Mouse (Mus musculus): ENCODE data around the gene Mrpl27. TPM values are rescaled to one million over a fixed set of nuclear protein-coding genes. Genes with fewer than 3 reads are reported as not detected.
A peak's percentile ranks its signal among the peaks of the same experiment; 100 is the strongest.
"Not testable (repeated sequence)": the region's sequence is repeated elsewhere in the genome, so short reads cannot be mapped to it uniquely, and the experiment has no call there.

Mrpl27 gene
- polyA plus RNA-seq, 1 experiment from 2014 or later, result 148 TPM

DNA sequence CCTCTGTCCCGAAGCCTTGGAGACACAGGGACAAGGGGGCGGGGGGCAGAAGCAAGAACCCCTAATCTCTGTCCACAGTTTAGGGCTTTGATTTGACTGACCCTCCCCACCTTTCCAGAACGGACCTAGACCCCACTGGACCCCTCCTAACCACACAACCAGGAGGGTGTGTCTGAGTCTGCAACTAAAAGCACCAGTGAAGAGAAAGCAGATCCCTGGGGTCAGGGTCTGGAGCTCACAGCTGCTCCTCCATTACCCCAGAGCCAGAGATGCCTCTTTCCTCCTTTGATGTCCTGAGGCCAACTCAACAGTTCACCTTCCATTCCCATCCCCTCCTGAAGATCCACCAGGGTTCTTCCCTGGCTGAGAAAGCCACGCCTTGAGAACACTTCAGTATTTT, 22.7 kb downstream of the Mrpl27 start:
- Histone ChIP-seq H3K4me2 (peak overlapping the region; percentile 73), H3K36me3 (no peaks in the 10 kb centered on the region), H3K9ac (peak overlapping the region; percentile 90), H3K27ac (peak overlapping the region; percentile 91; the same call in 1 of the 2 replicates), H3K27me3 (no peaks in the 10 kb centered on the region), H3K9me3 (replicated peaks) (no peaks in the 10 kb centered on the region), H3K4me1 (peaks cover 33% of the 10 kb centered on the region), H3K4me3 (replicated peaks) (peak overlapping the region; percentile 85)
- no peak for ATAC-seq (replicated peaks; ENCODE audit: low FRiP score)
- 37% methylated on average over 4 of the region's 4 CpGs for WGBS

- WGBS, result under 1% methylated on average over 79 of the region's 82 CpGs
- Histone ChIP-seq H3K4me1 (peaks cover 33% of the 10 kb centered on the region), H3K36me3 (no peaks in the 10 kb centered on the region), H3K27me3 (no peaks in the 10 kb centered on the region), H3K9ac (peak within 1 kb of the TSS; percentile 90), H3K4me3 (replicated peaks) (peak within 1 kb of the TSS; percentile 85), H3K9me3 (replicated peaks) (no peaks in the 10 kb centered on the region), H3K27ac (peak within 1 kb of the TSS; percentile 91), H3K4me2 (peak within 1 kb of the TSS; percentile 73)
- ATAC-seq (replicated peaks; ENCODE audit: low FRiP score), result peak; percentile 94
Observed at GRCm38 (mm10) chr11:94676754-94677606, 23.4 kb downstream of the Mrpl27 start, which contains the start of gene Xylt2. TSS of gene Xylt2 (minus strand) at chr11:94677515.

- H3K9me3 ChIP-seq (replicated peaks), result no peaks in the 10 kb centered on the region
- H3K9ac ChIP-seq, result peak overlapping the region; percentile 90
- H3K27me3 ChIP-seq, result no peaks in the 10 kb centered on the region
- WGBS, result 36% methylated on average over 15 of the region's 15 CpGs
- H3K27ac ChIP-seq, result no peak overlapping the region
- H3K4me2 ChIP-seq, result peak overlapping the region; percentile 73
- peak overlapping the region; percentile 85 for H3K4me3 ChIP-seq (replicated peaks)
- no peaks in the 10 kb centered on the region for H3K36me3 ChIP-seq
- ATAC-seq (replicated peaks; ENCODE audit: low FRiP score), result no peak; the same call in 1 of the 2 replicates
- H3K4me1 ChIP-seq, result peaks cover 33% of the 10 kb centered on the region
Observed at GRCm38 (mm10) chr11:94677607-94678145, 24.1 kb downstream of the Mrpl27 start.

DNA sequence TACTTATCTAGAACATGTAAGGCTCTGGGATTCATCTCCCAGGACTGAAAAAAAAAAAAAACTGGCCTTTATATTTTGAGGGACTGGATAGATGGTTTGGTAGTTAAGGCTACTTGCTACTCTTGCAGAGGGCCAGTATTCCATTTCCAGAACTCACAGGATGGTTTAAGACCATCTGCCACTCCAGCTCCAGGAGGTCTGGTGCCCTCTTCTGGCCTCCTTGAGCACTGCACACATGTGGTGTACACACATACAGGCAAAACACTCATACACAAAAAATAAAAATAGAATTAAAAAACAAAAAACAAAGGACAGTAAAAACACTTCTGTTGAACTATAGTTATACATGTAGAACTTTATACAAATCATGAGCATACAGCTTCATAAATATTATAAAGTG, 27.1 kb downstream of the Mrpl27 start:
- ATAC-seq (replicated peaks; ENCODE audit: low FRiP score), result no peak
- no peak overlapping the region for H3K4me2 ChIP-seq
- no peaks in the 10 kb centered on the region for H3K36me3 ChIP-seq
- H3K4me3 ChIP-seq (replicated peaks), result no peak overlapping the region
- no peak overlapping the region for H3K27ac ChIP-seq
- H3K9ac ChIP-seq, result no peak overlapping the region
- H3K4me1 ChIP-seq, result peaks cover 16% of the 10 kb centered on the region
- no peaks in the 10 kb centered on the region for H3K27me3 ChIP-seq
- H3K9me3 ChIP-seq (replicated peaks), result no peaks in the 10 kb centered on the region

DNA sequence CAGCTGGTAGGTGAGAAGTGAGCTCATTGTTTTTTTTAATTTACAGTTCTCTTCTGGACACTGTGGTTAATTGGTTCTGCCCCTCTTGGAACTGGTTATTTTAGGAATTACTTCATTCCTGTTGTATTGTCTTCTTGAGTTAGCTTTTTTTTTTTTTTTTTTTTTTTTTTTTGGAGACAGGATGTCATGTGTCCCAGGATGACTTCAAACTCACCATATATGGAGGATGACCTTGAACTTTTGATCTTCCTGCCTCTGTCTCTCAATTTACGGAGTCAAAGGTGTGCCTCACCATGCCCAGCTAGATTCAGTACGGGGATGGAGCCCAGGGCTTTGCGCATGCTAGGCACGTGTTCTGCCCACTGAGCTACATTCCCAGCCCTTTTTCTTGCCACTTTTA, 28.1 kb downstream of the Mrpl27 start:
- Histone ChIP-seq H3K9me3 (replicated peaks) (no peaks in the 10 kb centered on the region), H3K36me3 (no peaks in the 10 kb centered on the region), H3K27me3 (no peaks in the 10 kb centered on the region), H3K4me2 (no peak overlapping the region), H3K4me3 (replicated peaks) (no peak overlapping the region), H3K9ac (no peak overlapping the region), H3K4me1 (peaks cover 6% of the 10 kb centered on the region), H3K27ac (no peak overlapping the region)
- ATAC-seq (replicated peaks; ENCODE audit: low FRiP score), result no peak
- WGBS, result 74% methylated on average over 4 of the region's 4 CpGs

GRCm38 (mm10) chr11:94682427-94682826, 28.9 kb downstream of the Mrpl27 start:
- Histone ChIP-seq H3K9ac (no peak overlapping the region), H3K4me3 (replicated peaks) (no peak overlapping the region), H3K36me3 (no peaks in the 10 kb centered on the region), H3K9me3 (replicated peaks) (no peaks in the 10 kb centered on the region), H3K4me2 (no peak overlapping the region), H3K27me3 (no peaks in the 10 kb centered on the region), H3K27ac (no peak overlapping the region), H3K4me1 (peaks cover 4% of the 10 kb centered on the region)
- 89% methylated on average over 7 of the region's 7 CpGs for WGBS
- ATAC-seq (replicated peaks; ENCODE audit: low FRiP score), result no peak

DNA sequence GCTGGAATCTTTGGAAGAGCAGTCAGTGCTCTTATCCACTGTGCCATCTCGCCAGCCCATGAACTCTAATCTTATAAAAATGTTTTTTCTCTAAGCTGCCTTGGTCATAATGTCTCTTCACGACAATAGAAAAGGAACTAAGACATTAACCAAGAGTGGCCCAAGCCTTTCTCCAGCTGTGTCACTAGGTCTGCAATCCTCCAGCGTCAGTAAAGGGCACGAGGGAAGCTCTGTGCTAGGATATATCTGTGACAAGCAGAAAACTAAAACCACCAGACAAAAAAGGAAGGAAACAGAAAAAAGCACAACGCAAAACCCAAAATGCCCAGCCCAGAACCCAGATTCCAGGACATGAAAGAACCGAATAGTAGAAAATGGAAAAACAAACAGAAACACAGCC, 33.6 kb downstream of the Mrpl27 start:
- Histone ChIP-seq H3K4me2 (no peak overlapping the region), H3K9me3 (replicated peaks) (no peaks in the 10 kb centered on the region), H3K9ac (no peak overlapping the region), H3K36me3 (no peaks in the 10 kb centered on the region), H3K27ac (no peak overlapping the region), H3K27me3 (no peaks in the 10 kb centered on the region), H3K4me1 (no peaks in the 10 kb centered on the region), H3K4me3 (replicated peaks) (no peak overlapping the region)
- ATAC-seq (replicated peaks; ENCODE audit: low FRiP score), result no peak
- WGBS, result 76% methylated on average over 6 of the region's 6 CpGs

DNA sequence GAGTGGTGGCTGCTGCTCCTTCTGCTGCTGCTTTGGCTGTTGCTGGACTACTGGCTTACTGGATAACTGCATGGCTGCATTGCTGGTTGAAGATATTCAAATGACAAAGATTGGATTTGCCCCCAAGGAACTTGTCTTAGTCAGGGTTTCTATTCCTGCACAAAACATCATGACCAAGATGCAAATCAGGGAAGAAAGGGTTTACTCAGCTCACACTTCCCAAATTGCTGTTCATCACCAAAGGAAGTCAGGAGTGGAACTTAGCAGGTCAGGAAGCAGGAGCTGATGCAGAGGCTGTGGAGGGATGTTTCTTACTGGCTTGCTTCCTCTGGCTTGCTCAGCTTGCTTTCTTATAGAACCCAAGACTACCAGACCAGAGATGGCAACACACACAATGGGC, 38.9 kb downstream of the Mrpl27 start:
- H3K27me3 ChIP-seq; H3K4me3 ChIP-seq (replicated peaks); H3K27ac ChIP-seq; H3K4me1 ChIP-seq; H3K9ac ChIP-seq; H3K4me2 ChIP-seq; H3K9me3 ChIP-seq (replicated peaks); H3K36me3 ChIP-seq; ATAC-seq (replicated peaks; ENCODE audit: low FRiP score): not testable (repeated sequence)

- no peak overlapping the region for H3K4me2 ChIP-seq
- H3K36me3 ChIP-seq, result no peaks in the 10 kb centered on the region
- H3K9me3 ChIP-seq (replicated peaks), result no peaks in the 10 kb centered on the region
- 0 out of 2 replicates have a peak, but pooled peaks cover 3% of the 10 kb centered on the region for H3K4me1 ChIP-seq
- no peak overlapping the region for H3K9ac ChIP-seq
- H3K27ac ChIP-seq, result no peak overlapping the region
- ATAC-seq (replicated peaks; ENCODE audit: low FRiP score), result no peak
- WGBS, result 62% methylated on average over 6 of the region's 6 CpGs
- no peak overlapping the region for H3K4me3 ChIP-seq (replicated peaks)
- H3K27me3 ChIP-seq, result no peaks in the 10 kb centered on the region
Observed at GRCm38 (mm10) chr11:94695508-94695907, 41.9 kb downstream of the Mrpl27 start.

GRCm38 (mm10) chr11:94697140-94697539, 43.6 kb downstream of the Mrpl27 start:
- Histone ChIP-seq H3K27me3 (0 out of 2 replicates have a peak, but pooled peaks cover 4% of the 10 kb centered on the region), H3K9me3 (replicated peaks) (no peaks in the 10 kb centered on the region), H3K4me2 (no peak overlapping the region), H3K36me3 (no peaks in the 10 kb centered on the region), H3K4me1 (peaks cover 13% of the 10 kb centered on the region), H3K27ac (no peak overlapping the region), H3K9ac (no peak overlapping the region), H3K4me3 (replicated peaks) (no peak overlapping the region)
- 92% methylated on average over 2 of the region's 2 CpGs for WGBS
- no peak for ATAC-seq (replicated peaks; ENCODE audit: low FRiP score)

DNA sequence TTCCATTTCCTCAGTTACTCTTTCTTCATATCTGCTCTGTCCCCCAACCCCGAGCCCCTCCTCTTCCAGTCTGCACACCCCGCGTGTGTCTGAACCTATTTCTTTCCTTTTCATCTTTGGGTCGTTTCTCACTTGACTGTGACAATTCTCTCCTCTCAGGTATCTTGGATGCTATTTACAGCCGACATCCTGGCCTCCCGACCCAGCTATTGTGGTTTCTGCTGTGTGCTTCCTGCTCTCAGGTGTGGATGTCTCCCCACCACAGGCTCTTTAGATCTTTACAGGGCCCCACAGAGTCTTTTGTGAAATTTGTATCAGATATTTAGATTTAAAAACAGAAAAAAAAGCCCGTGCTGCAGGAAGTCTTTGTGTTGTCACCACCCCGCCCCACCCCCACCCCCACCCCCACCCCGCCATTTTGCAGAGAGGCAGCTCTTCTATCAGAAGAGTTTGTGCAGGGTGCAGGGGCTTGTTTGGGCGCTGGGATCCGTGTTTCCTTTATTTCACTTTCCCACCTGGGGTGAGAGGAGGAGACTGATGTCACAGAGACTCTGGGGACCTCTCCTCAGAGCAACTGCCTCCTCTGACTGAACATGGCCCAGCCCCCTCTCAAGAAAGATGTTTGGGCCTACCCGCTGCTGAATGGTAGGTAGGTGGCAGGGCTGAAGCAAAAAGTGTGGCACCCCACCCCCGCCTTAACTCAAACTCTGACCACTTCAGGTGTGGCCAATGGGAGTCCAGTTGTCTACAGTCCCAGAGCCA, 44.3 kb downstream of the Mrpl27 start:
- no peak overlapping the region for H3K4me3 ChIP-seq (replicated peaks)
- no peaks in the 10 kb centered on the region for H3K36me3 ChIP-seq
- H3K27me3 ChIP-seq, result 0 out of 2 replicates have a peak, but pooled peaks cover 4% of the 10 kb centered on the region
- H3K4me1 ChIP-seq, result peaks cover 17% of the 10 kb centered on the region
- H3K9me3 ChIP-seq (replicated peaks), result no peaks in the 10 kb centered on the region
- no peak overlapping the region for H3K4me2 ChIP-seq
- no peak for ATAC-seq (replicated peaks; ENCODE audit: low FRiP score)
- no peak overlapping the region for H3K9ac ChIP-seq
- no peak overlapping the region for H3K27ac ChIP-seq
- WGBS, result 39% methylated on average over 13 of the region's 13 CpGs

DNA sequence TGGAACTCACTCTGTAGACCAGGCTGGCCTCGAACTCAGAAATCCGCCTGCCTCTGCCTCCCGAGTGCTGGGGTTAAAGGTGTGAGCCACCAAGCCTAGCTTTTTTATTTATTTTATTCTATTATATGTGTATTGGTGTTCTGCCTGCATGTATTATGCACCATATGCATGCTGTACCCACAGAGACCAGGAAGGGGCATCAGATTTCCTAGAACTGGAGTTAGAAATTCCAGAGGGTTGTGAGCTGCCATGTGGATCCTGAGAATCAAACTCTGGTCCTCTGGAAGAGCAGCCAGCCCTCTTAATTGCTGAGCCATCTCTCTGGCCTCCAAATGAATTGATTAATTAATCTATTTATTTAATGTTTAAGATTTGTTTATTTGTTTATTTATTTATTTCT, 45.8 kb downstream of the Mrpl27 start:
- Histone ChIP-seq H3K9me3 (replicated peaks) (no peaks in the 10 kb centered on the region), H3K4me3 (replicated peaks) (no peak overlapping the region), H3K4me2 (no peak overlapping the region), H3K9ac (no peak overlapping the region), H3K27ac (no peak overlapping the region), H3K27me3 (0 out of 2 replicates have a peak, but pooled peaks cover 4% of the 10 kb centered on the region), H3K4me1 (peaks cover 21% of the 10 kb centered on the region), H3K36me3 (no peaks in the 10 kb centered on the region)
- no peak for ATAC-seq (replicated peaks; ENCODE audit: low FRiP score)
- WGBS, result 99% methylated on average over 3 of the region's 3 CpGs
